Mouse (Mus musculus) cerebellum, adult (tissue): ENCODE results near the gene Chst11.

Source experiments
- ATAC-seq: cut with Nextera tagmentation; 2 replicates; pipeline ENCODE4 v1.9.2; 2017; ENCODE audit warnings: mild to moderate bottlenecking, moderate library complexity, mixed read lengths; ENCODE audit not compliant: insufficient number of reproducible peaks, low FRiP score, low TSS enrichment

Chst11 gene

DNA sequence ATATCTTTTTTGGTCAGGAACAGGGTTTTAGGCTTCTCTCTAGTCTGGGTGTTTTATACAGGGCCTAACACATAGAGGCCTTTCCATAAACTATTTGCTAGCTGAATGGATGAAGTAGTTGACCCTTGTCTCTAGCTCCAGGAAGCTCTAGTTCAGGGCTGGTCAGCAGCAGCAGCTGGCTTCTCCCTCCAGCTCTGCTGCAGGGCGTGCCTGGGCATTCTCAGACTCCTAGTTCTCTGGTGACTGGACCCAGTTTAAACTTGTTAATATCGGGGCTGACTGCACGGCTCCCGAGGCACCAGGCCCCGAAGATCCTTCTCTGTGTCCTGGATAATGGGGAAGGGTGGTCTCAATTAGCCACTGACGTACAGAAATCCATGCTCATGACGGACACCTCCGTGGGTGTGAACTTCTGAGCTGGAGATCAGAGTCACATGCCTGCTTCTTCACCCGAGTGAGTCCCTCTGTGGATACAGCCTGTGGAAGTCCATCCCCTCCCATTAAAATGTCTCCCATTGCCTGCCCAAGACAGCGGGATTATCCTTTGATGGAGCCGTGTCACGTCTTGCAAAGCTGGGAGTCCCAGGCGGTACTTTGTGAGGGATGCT is 4.2 kb downstream of the Chst11 start:
- ATAC-seq: no peak

- no peak for ATAC-seq
These were observed 5.6 kb downstream of the Chst11 start for GRCm38 (mm10) chr10:82990918-82991317.

- no peak for ATAC-seq
These were observed 6.6 kb downstream of the Chst11 start for GRCm38 (mm10) chr10:82991756-82992519.

- no peak for ATAC-seq
These were observed 9.0 kb downstream of the Chst11 start for GRCm38 (mm10) chr10:82994284-82994683.

- ATAC-seq: no peak
These were observed 12.2 kb downstream of the Chst11 start for GRCm38 (mm10) chr10:82997460-82997859.

DNA sequence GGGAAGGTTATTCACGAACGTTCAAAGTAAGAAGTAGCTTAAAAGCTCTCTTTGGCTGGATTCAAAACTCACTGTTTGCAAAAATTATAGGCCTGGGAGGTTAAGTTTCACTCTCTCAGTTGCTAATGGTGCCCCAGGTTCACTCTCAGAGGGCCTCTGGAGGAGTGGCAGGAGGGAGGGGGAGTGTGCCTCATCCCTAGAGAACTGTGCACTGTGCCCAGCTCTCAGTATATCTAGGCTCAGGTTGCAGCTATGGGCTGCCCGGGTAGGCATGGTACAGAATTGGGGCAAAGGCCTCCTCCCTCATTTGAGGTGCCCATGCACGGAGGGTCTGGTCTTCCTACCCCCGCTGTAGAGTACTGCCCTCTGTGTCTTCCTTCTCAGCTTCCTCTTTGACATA is 14.9 kb downstream of the Chst11 start:
- no peak for ATAC-seq

- ATAC-seq: no peak
These were observed 15.4 kb downstream of the Chst11 start for GRCm38 (mm10) chr10:83000721-83001120.

DNA sequence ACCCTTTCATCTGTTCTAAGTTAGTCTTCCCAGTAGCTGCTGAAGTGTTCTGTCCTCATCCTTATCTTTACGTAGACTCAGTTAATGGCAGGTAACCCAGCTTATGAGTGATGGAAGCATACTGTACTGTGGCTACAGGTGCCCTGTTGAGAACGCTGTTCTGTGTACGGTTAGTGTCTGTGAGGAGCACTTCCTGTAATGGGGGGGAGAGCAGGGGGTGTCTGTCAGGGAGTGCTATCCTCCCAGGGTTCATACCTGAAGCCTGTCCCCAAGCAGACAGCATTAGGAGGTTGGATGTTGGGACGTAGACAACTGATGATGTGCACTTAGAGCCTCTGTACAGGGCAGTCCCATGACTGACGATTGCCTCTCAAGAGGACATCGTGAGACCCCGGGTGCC is 18.6 kb downstream of the Chst11 start:
- ATAC-seq: no peak

DNA sequence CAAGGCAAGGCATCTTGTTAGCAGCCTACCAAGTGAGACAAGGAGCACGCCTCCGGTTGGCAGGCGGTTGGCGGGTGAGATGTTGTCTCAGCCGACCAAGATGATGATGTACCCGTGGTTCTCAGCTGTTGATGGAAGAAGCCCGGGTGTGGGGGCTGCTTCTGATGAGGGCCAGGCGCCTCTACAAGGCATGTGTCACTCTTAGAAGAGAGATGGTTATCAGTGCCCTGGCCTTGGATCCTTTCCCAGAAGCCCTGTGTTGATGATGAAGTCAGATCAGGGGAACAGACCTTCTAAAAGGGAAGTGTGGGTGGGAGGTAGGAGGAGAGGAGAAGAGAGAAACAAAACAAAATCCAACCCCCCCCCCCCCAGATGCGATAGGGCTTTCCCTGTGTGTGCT is 19.1 kb downstream of the Chst11 start:
- ATAC-seq: no peak

DNA sequence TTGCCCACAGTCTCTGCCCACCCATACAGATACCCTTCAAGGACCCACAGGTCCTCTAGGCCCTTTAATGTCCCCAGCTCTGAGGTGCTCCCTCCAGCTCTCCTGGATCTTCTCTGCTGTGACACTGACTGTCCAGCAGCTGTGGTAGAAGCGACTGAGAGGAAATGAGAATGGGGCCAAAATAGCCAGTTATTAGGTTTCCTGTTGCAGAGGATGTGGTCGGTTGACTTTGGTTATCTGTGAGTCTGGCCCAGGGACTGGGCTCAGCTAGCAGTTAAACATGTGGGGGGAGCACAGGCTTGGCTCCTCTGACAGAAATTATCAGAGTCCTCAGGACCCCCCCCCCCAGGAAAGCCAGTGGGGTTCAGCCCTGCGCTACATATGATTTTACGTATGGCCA is 19.7 kb downstream of the Chst11 start:
- ATAC-seq: no peak

DNA sequence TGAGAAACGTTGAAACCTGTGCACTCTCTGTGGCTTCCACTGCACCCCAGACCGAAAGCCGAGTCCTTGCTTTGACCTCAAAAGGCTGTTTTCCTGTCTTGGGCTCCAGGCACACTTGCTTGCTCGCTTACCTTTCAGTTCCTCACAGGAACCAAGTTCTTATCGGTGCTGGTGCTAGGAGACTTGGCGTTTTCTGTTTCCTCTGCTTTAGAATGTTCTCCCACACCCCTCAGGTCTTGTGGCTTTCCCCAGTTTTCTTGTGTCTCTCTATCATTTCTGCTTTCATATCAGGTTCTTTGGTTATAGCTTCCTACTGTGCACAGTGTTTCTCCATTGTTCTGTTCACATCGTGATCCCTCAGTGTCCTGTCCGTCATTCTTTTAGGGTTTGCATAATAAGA is 21.0 kb downstream of the Chst11 start:
- ATAC-seq: no peak

GRCm38 (mm10) chr10:83013984-83014383 is 28.7 kb downstream of the Chst11 start:
- ATAC-seq: no peak

DNA sequence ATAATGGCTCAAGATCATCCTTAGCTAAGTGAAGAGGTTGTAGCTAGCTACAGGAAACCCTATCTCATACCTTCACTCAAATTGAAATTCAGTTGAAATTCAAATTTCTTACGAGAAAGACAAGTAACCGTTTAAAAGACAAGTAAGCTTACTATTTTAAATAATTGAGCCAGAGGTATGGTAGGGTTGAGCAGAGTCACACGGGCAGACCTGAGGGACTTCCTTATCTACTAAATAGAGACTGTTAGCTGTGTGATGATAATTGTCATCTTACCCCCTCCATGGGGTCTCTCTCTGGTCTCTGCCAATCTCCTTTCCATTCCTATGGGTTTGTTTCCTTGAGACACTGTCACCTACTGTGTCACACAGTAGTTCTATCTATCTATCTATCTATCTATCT is 30.6 kb downstream of the Chst11 start:
- ATAC-seq: no peak

- no peak for ATAC-seq
These were observed 31.5 kb downstream of the Chst11 start for GRCm38 (mm10) chr10:83016779-83017178.

DNA sequence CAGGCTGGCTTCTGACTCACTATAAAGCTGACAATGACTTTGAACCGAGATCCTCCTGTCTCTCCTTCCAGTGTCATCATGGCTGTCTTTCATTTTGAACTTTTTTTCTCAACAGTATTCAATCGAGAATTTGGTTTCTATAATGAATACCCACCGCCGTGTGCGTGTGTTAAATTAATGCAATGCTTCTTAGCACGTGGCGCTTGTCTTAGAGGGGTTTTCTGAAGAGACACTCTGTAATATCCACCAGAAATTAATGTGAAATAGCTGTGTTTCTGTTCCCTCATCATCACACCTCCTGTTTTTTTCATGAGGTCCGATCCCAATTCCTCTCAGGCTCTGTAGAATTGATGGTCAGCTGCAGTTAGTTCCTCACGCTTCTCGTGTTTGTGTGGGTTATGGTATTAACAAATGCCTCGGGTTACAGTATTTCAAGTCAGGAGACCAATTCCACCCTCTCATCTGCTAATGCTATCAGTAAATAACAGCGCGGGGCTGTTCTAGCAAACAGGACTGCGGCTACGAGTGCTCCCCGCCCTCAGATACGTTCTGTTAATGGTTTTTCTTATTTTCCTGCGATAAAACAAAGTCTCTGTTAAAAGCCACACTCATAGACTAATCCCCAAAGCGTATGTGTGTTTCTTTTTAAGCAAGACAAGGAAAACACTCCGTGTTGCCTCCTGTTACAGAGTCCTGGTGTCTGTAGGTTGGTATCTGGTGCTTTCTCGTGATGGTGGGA is 32.6 kb downstream of the Chst11 start:
- ATAC-seq: no peak

DNA sequence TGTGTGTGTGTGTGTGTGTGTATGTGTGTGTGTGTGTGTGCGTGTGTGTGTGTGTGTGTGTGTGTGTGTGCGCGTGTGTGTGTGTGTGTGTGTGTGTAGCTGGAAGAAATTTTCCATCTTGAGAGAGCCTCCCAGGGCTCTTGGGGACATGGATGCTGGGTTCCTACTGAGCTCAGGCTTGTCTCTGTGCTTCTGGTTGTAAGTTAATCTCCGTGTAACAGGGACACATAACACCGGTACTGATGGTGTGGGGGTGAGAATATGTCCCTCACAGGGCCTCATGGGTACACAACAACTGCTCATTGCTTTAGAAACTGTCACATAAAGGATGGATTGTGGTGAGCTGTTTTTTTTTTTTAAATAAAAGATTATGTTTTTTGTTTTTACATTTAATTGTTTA is 33.2 kb downstream of the Chst11 start:
- no peak for ATAC-seq

GRCm38 (mm10) chr10:83019497-83020270 is 34.4 kb downstream of the Chst11 start:
- ATAC-seq: no peak

GRCm38 (mm10) chr10:83022616-83023015 is 37.3 kb downstream of the Chst11 start:
- ATAC-seq: no peak

GRCm38 (mm10) chr10:83026174-83026573 is 40.9 kb downstream of the Chst11 start:
- ATAC-seq: no peak

GRCm38 (mm10) chr10:83027673-83028072 is 42.4 kb downstream of the Chst11 start:
- no peak for ATAC-seq
